Mouse (Mus musculus) left cerebral cortex, adult 6 months (tissue): ENCODE data around the gene Lce3a. TPM values are rescaled to one million over a fixed set of nuclear protein-coding genes. Genes with fewer than 3 reads are reported as not detected.

Experiments
- long read RNA-seq, 2 experiments: library from polyadenylated mRNA; unstranded; transcript quantifications; one replicate each; pipeline ENCODE4 v2.0.0; 2019 to 2020
- polyA plus RNA-seq: library from polyadenylated mRNA; unstranded; fragments of <200 nt; fragmentation: Nextera tagmentation; gene quantifications from 2 replicates; pipeline ENCODE4 v1.2.3, GENCODE M21; 2021

Lce3a gene
- not detected in 2 replicates for polyA plus RNA-seq
- long read RNA-seq, experiment 1: 0 reads
- long read RNA-seq, experiment 2: 0 reads

DNA sequence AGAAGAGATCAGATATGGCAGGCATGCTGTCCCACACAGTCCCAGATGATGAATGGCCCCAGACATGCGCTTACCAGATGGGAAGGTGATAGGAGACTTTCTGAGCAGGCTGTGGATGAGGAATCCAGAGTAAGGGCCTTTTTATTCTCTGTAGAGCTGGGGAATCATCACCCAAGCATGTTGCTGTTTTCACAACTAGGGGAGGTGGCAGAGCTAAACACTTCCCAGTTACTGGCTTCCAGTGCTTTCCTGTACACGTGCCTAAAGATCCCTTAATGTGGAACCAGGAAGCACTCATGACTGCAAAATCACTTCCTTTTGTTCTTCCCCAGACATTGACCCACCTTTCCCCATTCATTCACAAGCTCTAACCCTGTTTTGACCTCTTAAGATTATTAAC is at the start of gene Lce3a:
Gene Lce3a, minus strand, starts transcription at position 101 of the 400 bp plus-strand sequence.

DNA sequence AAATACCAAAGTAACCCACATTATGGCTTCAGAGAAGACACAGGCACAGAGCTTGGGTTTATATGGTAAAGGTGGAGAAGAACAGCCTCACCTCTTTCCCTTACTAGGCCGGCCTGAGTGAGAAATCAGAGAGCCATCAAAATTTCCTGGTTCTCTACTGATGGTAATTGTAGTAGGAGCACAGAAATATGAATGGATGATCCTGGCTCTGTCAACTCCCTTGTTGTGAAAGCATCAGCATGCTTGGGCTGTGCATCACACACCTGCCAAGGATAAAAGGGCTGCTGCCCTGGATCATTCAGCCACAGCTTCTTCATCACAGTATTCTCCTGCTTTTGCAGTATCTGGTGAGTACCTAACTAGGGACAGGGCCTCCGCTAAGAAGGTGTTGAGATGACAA is 40.7 kb upstream of the Lce3a start, which contains the start of gene Lce3e:
Gene Lce3e, plus strand, starts transcription at position 301 of the 400 bp plus-strand sequence.

DNA sequence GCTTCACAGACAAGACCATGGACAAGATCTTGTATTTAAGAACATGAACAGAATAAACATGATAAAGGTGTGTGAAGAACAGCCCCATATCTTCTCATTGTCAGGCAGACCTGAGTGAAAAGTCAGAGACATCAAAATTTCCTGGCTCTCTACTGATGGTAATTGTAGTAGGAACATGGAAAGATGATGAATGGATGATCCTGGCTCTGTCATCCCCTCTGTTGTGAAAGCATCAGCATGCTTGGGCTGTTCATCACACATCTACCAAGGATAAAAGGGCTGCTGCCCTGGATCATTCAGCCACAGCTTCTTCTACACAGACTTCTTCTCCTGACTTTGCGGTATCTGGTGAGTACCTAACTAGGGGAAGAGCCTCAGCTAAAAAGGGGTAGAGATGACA is 31.1 kb upstream of the Lce3a start, which contains the start of gene Lce3d:
Gene Lce3d, plus strand, starts transcription at position 301 of the 400 bp plus-strand sequence.

DNA sequence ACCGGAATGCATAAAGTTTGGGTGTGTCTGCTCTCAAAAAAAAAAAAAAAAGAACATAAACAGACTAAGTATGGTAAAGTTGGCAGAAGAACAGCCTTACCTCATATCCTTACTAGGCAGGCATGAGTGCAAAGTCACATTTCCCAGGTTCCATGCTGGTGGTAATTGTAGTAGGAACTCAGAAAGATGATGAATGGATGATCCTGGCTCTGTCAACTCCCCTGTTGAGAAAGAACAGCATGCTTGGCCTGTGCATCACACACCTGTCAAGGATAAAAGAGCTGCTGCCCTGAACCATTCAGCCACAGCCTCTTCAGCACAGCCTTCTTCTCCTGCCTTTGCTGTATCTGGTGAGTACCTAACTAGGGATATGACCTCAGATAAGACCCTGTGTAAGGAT is 18.2 kb upstream of the Lce3a start, which contains the start of gene Lce3c:
Gene Lce3c, plus strand, starts transcription at position 301 of the 400 bp plus-strand sequence.

DNA sequence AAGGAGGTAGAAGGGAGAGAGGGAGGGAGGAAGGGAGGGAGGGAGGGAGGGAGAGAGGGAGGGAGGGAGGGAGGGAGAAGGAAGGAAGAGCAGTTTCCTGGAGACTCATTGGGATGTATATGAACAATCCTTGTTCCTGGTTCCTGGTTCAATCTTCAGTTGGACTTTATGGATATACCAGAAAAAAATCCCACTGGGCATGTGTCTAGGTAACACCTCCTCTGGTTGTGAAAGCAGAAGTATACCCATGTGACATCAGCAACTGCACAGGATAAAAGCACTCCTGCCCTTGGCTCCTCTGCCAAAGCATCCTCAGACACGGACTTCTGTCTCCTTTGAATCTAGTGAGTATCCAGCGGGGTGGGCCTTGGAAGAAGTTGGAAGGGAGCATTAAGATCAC is 6.6 kb upstream of the Lce3a start, which contains the start of gene Lce3b:
Gene Lce3b, plus strand, starts transcription at position 301 of the 400 bp plus-strand sequence.

Other genes with a start within 250 kb of the Lce3a start
- not detected in 2 replicates for gene Lce1c, start 247.0 kb downstream of the Lce3a start, polyA plus RNA-seq
- not detected in 2 replicates for gene Lce1d, start 239.0 kb downstream of the Lce3a start, polyA plus RNA-seq
- gene Lce1e, start 217.2 kb downstream of the Lce3a start, polyA plus RNA-seq: not detected in 2 replicates
- gene Lce1f, start 205.9 kb downstream of the Lce3a start, polyA plus RNA-seq: not detected in 2 replicates
- gene Gm38119, start 187.1 kb downstream of the Lce3a start, polyA plus RNA-seq: not detected in 2 replicates
- not detected in 2 replicates for gene Lce1g, start 173.9 kb downstream of the Lce3a start, polyA plus RNA-seq
- not detected in 2 replicates for gene Lce1h, start 161.2 kb downstream of the Lce3a start, polyA plus RNA-seq
- gene Lce1i, start 147.3 kb downstream of the Lce3a start, polyA plus RNA-seq: not detected in 2 replicates
- gene Lce1j, start 135.7 kb downstream of the Lce3a start, polyA plus RNA-seq: not detected in 2 replicates
- not detected in 2 replicates for gene Lce1k, start 118.3 kb downstream of the Lce3a start, polyA plus RNA-seq
- not detected in 2 replicates for gene Kprp, start 99.0 kb downstream of the Lce3a start, polyA plus RNA-seq
- gene Lce1l, start 74.9 kb downstream of the Lce3a start, polyA plus RNA-seq: not detected in 2 replicates
- not detected in 2 replicates for gene 2310050C09Rik, start 56.0 kb downstream of the Lce3a start, polyA plus RNA-seq
- gene Lce3b, start 6.7 kb upstream of the Lce3a start, polyA plus RNA-seq: not detected in 2 replicates
- gene Lce3c, start 18.3 kb upstream of the Lce3a start, polyA plus RNA-seq: not detected in 2 replicates
- not detected in 2 replicates for gene Lce3d, start 31.2 kb upstream of the Lce3a start, polyA plus RNA-seq
- gene Lce3e, start 40.8 kb upstream of the Lce3a start, polyA plus RNA-seq: not detected in 2 replicates
- not detected in 2 replicates for gene Lce3f, start 66.0 kb upstream of the Lce3a start, polyA plus RNA-seq
- not detected in 2 replicates for gene Crct1, start 89.5 kb upstream of the Lce3a start, polyA plus RNA-seq
- gene Lce1m, start 92.8 kb upstream of the Lce3a start, polyA plus RNA-seq: not detected in 2 replicates
- gene Gm4858, start 142.6 kb upstream of the Lce3a start, polyA plus RNA-seq: not detected in 2 replicates
- not detected in 2 replicates for gene Crnn, start 218.6 kb upstream of the Lce3a start, polyA plus RNA-seq